Mouse (Mus musculus) 3T3-L1 (cell line): ENCODE measurements around the gene Herc1.

Source experiments
- DNase-seq: peaks from one replicate; pipeline ENCODE4 v3.0.0-alpha.2; 2015; ENCODE audit warnings: low read depth, low spot score

Gene Herc1

GRCm38 (mm10) chr9:66349860-66350787 is at the start of gene Herc1:
Herc1 (plus strand) TSS chr9:66350450.
- DNase-seq, result peak; percentile 95

- DNase-seq, result no peak
Observed at GRCm38 (mm10) chr9:66304320-66305090, 45.7 kb upstream of the Herc1 start.

DNA sequence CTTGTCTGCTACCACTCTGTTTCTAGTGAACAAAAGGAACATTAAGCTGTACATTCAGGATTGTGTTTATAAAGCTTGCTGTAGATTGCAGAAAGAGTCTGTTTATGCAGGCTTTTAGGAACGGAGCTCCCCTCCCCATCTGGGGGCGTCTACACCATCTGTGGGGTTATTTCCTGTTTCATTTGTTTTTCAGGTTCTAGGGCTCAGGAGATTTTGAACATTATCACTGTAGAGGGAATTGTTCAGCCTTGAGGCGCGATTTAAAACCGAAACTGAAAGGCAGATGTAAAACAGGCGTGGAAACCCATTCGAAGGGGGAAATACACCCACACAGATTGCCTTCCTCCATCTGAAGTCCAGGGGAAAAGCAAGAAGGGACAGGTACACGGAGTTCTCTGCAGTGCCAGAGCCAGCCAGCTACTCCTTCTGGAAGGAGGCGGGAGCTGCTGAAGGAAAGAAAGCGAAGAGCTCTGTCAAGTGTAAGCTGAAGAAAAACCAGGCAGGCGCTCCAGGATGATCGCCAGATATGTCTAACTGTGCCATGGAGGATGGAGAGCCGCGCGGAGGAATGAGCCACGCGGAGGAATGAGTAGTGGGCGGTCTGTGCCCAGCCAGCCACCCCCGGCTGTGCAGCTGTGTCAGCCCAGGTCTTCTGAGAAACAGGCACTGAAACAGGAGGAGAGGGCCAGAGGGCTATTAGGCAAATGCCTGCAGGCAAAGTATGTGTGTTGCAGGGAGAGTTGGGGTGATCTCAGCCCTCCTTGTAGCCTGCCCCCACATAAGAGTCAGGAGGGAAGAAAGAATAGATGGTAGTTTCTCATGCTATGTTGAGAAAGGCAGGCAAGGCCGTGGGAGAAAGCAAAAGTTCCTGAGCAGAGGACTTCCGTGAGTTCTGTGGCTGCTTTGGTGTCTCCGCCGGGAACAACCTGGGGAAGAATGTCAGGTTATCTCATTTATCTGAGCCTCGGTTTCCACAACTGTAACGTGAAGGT is 44.8 kb upstream of the Herc1 start:
- peak; percentile 31 for DNase-seq

GRCm38 (mm10) chr9:66306414-66306813 is 43.8 kb upstream of the Herc1 start:
- no peak for DNase-seq

DNA sequence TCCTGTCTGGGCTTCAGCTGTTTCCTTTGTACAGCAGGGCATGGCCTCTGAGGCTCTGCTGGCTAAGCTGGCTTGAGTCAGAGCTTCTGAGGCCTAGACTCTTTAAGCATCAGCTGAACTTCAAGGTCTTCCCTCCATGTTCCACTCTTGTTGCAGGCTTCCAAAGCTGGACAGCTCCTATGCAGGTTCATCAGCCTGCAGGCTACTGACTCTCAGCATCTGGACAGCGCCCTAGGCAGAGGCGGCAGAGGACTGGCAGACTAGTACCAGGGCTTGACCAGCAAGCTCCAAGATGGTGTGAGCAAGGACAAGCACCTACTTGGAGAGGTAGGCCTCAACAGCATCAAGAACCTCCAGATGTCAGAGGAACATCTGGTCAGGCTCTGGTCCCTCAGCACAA is 42.9 kb upstream of the Herc1 start:
- DNase-seq, result peak; percentile 80

DNA sequence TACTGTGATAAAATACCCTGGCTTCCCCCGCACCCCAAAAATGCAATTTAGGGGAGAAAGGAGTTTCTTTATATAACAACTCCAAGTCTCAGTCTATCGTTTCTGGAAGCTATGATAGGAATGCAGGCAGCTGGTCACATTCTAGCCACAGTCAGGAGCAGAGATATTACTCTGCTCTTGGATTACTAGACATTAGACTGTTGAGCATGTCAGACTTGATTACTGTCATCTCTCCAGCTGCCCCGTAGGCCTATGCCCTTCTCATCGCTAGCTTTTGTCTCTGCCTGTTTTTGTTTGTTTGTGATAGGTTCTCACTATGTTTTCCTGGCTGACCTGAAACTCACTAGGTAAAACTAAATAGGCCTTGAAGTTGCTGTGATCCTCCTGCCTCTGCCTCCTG is 41.5 kb upstream of the Herc1 start:
- DNase-seq, result no peak

GRCm38 (mm10) chr9:66311458-66311857 is 38.8 kb upstream of the Herc1 start:
- no peak for DNase-seq

DNA sequence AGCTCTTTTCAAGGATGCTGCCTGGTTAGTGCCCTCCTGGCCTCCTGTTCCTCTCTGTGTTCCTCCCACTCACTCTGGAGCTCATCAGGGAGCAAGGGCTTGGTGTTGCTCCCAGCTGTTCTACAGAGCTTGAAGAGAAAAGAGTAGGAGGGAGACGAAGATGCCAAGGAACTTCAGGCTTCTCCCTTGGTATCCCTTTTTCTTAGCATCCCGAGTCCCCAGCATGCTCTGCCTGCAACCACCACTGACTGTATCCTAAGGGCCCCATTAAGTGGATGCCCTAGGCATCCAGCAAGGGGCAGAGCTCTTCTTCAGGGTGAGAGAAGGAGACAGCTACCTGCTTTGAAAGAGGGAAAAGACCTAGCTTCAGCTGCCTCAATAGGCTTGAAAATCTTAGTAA is 33.6 kb upstream of the Herc1 start:
- DNase-seq, result no peak

- DNase-seq, result no peak
Observed at GRCm38 (mm10) chr9:66322010-66322931, 28.0 kb upstream of the Herc1 start.

- no peak for DNase-seq
Observed at GRCm38 (mm10) chr9:66326879-66327278, 23.4 kb upstream of the Herc1 start.

GRCm38 (mm10) chr9:66329474-66329873 is 20.8 kb upstream of the Herc1 start:
- DNase-seq, result peak; percentile 30

DNA sequence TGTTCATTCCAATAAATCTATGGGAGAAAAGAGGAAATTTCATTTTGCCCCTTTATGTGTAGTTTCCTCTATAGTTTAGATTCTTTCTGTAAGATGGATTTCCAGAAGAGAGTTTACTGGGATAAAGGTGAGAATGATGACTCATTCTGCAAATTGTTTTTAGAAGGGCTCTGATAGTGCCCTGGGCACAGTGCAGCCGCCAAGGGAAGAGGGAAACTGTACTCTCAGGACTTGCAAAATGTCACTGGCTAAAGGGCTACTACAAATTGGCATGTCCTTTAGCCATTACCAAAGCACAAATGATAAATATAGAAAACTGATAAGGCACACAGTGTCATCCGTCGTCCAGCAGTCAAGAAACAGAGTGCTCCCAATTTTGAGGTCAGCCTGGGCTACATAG is 19.8 kb upstream of the Herc1 start:
- no peak for DNase-seq

- DNase-seq, result no peak
Observed at GRCm38 (mm10) chr9:66331548-66331947, 18.7 kb upstream of the Herc1 start.

- no peak for DNase-seq
Observed at GRCm38 (mm10) chr9:66332393-66332792, 17.9 kb upstream of the Herc1 start.

DNA sequence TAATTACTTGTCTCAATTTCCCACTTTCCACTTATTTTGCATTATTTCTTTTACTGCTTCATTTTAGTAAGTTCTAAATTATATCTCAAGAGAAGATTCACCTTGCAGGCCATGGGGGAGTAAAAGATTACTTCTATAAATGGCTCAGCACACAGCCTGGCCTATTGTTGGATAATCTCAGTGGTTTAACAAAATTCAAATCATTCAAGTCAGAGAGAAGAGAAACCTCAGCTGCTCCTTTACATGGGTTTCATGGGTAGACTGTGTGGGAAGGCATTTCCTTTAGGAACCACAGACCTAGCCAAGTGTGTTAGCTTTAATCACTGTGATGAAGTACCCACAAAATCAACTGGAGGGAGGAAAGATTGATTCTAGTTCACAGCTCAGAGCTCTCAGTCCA is 13.0 kb upstream of the Herc1 start:
- no peak for DNase-seq

GRCm38 (mm10) chr9:66338005-66338782 is 12.1 kb upstream of the Herc1 start:
- DNase-seq, result no peak

GRCm38 (mm10) chr9:66339714-66340113 is 10.5 kb upstream of the Herc1 start:
- DNase-seq, result no peak

GRCm38 (mm10) chr9:66340394-66341094 is 9.7 kb upstream of the Herc1 start:
- no peak for DNase-seq
